In the genomic region with DNA sequence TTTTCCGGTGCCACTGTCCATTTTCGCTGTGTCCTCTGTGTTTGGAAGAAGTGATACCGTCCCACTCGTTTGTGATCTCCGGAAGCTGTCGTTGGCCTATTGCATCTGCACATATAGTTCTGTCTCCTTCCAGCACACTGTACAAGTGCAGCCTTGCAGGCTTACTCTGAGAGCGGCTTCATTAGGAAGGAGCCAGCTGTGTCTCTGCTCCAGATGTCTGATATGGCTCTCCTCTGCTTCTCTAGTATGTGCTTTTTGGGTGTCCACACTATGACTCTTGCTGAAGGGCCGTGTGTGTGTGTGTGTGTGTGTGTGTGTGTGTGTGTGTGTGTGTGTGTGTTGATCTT, we compare ENCODE assay signal across 23 mouse cellular contexts.
"Had no signal": no experiment of that assay in that cellular context is flagged by ENCODE, and none has a peak within 500 bp of the region (broad histone marks: within the 10 kb centered on the region; RNA-seq: fewer than 3 reads in every experiment).

No protein-coding gene starts in this region.

- H3K9ac ChIP-seq: heart, embryonic 13.5 days; heart, embryonic 15.5 days; hindbrain, embryonic 13.5 days; hindbrain, embryonic 15.5 days; limb, embryonic 12.5 days; liver, embryonic 13.5 days; liver, embryonic 15.5 days had no signal

- H3K27ac ChIP-seq: gastrocnemius, adult 2 months; heart, adult 2 months; heart, embryonic 13.5 days; heart, embryonic 15.5 days; hindbrain, embryonic 13.5 days; hindbrain, embryonic 15.5 days; hindbrain, postnatal 0 days; kidney, postnatal 0 days; left cerebral cortex, adult 2 months; limb, embryonic 10.5 days; limb, embryonic 12.5 days; liver, embryonic 13.5 days; liver, embryonic 15.5 days had no signal

- ATAC-seq: hindbrain, postnatal 0 days; intestine, postnatal 0 days had no signal

- H3K9me3 ChIP-seq: heart, embryonic 15.5 days; hindbrain, embryonic 13.5 days; hindbrain, embryonic 15.5 days; liver, embryonic 15.5 days had no signal

- H3K4me3 ChIP-seq: gastrocnemius, adult 2 months; heart, adult 2 months; heart, embryonic 13.5 days; heart, embryonic 15.5 days; hindbrain, embryonic 13.5 days; hindbrain, embryonic 15.5 days; left cerebral cortex, adult 2 months; limb, embryonic 10.5 days; limb, embryonic 12.5 days; liver, embryonic 13.5 days; liver, embryonic 15.5 days had no signal

- H3K36me3 ChIP-seq: heart, embryonic 13.5 days; heart, embryonic 15.5 days; hindbrain, embryonic 13.5 days; hindbrain, embryonic 15.5 days; limb, embryonic 12.5 days; liver, embryonic 13.5 days; liver, embryonic 15.5 days had no signal

- DNase-seq: gastrocnemius, adult 2 months; gastrocnemius, postnatal 10 days; gastrocnemius, postnatal 25 days; heart, adult 2 months; heart, postnatal 36 days; kidney, adult 18-20 months; kidney, adult 8-10 months; kidney, postnatal 14 days; kidney, postnatal 36 days; liver; liver, embryonic 13.5 days had no signal

- H3K27me3 ChIP-seq: heart, embryonic 13.5 days; heart, embryonic 15.5 days; hindbrain, embryonic 13.5 days; hindbrain, embryonic 15.5 days; liver, embryonic 13.5 days; liver, embryonic 15.5 days had no signal

- H3K4me2 ChIP-seq: heart, embryonic 13.5 days; heart, embryonic 15.5 days; hindbrain, embryonic 13.5 days; hindbrain, embryonic 15.5 days; limb, embryonic 12.5 days; liver, embryonic 11.5 days; liver, embryonic 13.5 days; liver, embryonic 15.5 days had no signal

- H3K4me1 ChIP-seq: heart, embryonic 15.5 days; hindbrain, embryonic 15.5 days; limb, embryonic 12.5 days; liver, embryonic 15.5 days had no signal
